Mouse (Mus musculus): ENCODE data around the gene Eif4h. TPM values are rescaled to one million over a fixed set of nuclear protein-coding genes. Genes with fewer than 3 reads are reported as not detected.

The Eif4h gene
- 437 and 474 TPM in 2 replicates for polyA plus RNA-seq (2014; fragmentation: Nextera tagmentation; extraction: Ambion mirVana)

DNA sequence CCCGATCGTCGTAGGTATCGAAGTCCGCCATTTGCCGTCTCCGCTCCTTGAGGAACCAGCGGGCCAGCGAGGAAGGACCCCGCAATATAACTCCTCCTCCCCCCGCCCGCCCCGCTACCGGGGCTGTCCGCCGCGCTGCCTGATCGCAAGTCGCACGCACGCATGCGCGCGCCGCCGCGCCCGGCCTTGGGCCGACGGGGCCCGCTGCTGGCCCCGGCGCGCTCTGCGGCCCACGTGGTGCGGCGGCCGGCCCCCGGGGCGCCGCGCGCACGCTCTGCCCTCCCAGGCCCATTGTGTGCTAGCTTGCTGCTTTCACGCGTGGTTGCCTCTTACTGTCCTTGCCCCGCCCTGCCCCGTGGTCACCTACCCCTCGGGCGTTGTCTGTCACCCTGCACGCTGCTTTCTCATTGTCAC, at the start of gene Eif4h:
TSS of gene Eif4h (minus strand) at position 222 of the 414 bp plus-strand sequence.
- peaks cover 27% of the 10 kb centered on the region for H3K36me3 ChIP-seq (ENCODE audit: control insufficient read depth, insufficient read depth, low read length)
- peak within 1 kb of the TSS; percentile 94 for H3K27ac ChIP-seq (ENCODE audit: low read depth)
- peak within 1 kb of the TSS; percentile 81 for H3K4me2 ChIP-seq (ENCODE audit: low read length)
- no peaks in the 10 kb centered on the region for H3K9me3 ChIP-seq (ENCODE audit: control insufficient read depth, low read length)
- H3K4me3 ChIP-seq (ENCODE audit: low read depth, low read length): peak within 1 kb of the TSS; percentile 97
- peak; percentile 99 for DNase-seq (ENCODE audit: low spot score)
- H3K9ac ChIP-seq (ENCODE audit: low read length): peak within 1 kb of the TSS; percentile 99
- WGBS: under 1% methylated on average over 52 of the region's 52 CpGs
- H3K27me3 ChIP-seq (replicated peaks; ENCODE audit: control insufficient read depth, insufficient read depth, low read length): no peaks in the 10 kb centered on the region
- H3K4me1 ChIP-seq (replicated peaks; ENCODE audit: control insufficient read depth, insufficient read depth, low read length): peaks cover 12% of the 10 kb centered on the region
- peak; percentile 94 for ATAC-seq (replicated peaks; ENCODE audit: low FRiP score, low TSS enrichment, low read depth)

DNA sequence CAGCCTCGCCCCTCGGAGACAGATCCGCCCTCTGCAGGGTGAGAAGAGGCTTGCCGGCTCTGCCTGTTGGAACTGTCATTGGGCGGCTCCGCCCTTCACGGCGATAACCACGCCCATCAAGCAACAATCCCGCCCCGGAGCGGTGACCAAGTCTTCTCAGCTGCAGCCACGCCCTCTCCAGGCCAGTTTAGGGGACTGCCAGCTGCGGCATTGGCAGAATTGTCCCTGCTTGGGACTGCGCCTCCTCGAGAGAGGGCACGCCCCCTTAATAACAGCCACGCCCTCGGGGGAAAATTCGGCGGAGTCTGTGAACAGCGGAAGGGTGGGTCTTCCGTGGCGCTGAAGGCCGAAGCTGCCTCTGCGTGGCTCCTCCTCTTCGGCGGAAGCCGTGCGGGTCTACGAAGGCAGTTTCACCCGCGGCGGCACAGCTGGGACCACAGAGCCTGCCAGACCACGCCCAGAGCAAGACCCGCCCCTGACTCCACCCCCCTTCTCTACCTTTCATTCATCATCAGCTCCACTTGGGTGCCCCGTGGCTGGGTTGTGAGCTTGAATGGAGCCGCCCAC, 49.5 kb upstream of the Eif4h start:
- DNase-seq (ENCODE audit: low spot score): peak; percentile 99
- under 1% methylated on average over 38 of the region's 38 CpGs for WGBS

DNA sequence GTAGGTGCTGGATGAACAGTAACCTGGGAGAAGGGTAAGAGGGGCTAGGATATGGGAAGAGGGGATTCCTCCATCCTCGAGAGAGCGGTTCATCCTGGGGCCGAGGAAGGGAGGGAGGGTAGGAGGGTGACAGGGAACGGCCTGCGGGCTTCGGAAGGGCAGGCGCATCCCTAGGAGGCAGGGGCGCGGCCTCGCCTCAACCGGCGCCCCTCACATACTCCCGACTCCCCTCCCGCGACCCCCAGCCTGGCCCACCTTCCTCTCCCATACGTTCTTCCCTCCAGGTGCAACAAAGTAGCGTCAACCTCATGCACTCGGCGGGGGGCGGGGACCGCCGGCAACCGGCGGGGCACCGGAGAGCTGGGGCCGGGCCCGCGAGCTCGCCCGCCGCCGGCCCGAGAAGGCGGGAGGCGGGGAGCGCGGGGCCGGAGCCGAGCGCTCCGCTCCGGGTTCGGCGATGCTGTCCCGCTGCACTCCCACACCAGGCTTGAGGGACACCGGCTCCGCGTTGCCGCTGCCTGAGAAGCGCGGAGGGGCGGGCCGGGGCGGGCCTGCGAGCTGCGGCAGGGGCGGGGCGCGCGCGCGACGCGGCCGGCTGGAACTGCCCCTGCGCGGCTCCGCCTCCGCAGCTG, 48.9 kb upstream of the Eif4h start, which contains the start of gene Limk1:
TSS of gene Limk1 (minus strand) at position 513 of the 632 bp plus-strand sequence.
- ATAC-seq (replicated peaks; ENCODE audit: low FRiP score, low TSS enrichment, low read depth) (peak; percentile 11), DNase-seq (ENCODE audit: low spot score) (peak; percentile 79)
- Histone ChIP-seq H3K27ac (ENCODE audit: low read depth) (peak within 1 kb of the TSS; percentile 64), H3K27me3 (replicated peaks; ENCODE audit: control insufficient read depth, insufficient read depth, low read length) (no peaks in the 10 kb centered on the region), H3K9ac (ENCODE audit: low read length) (peak within 1 kb of the TSS; percentile 69), H3K4me2 (ENCODE audit: low read length) (peak within 1 kb of the TSS; percentile 66), H3K4me1 (replicated peaks; ENCODE audit: control insufficient read depth, insufficient read depth, low read length) (peaks cover 7% of the 10 kb centered on the region; the same call in 1 of the 2 replicates), H3K4me3 (ENCODE audit: low read depth, low read length) (peak within 1 kb of the TSS; percentile 71), H3K36me3 (ENCODE audit: control insufficient read depth, insufficient read depth, low read length) (0 out of 2 replicates have a peak, but pooled peaks cover 10% of the 10 kb centered on the region), H3K9me3 (ENCODE audit: control insufficient read depth, low read length) (no peaks in the 10 kb centered on the region)
- WGBS: under 1% methylated on average over 43 of the region's 69 CpGs

More for the DNA sequence above, 49.5 kb upstream of the Eif4h start:
- H3K9ac ChIP-seq (ENCODE audit: low read length): peak overlapping the region; percentile 29
- H3K36me3 ChIP-seq (ENCODE audit: control insufficient read depth, insufficient read depth, low read length): 0 out of 2 replicates have a peak, but pooled peaks cover 10% of the 10 kb centered on the region
- H3K4me1 ChIP-seq (replicated peaks; ENCODE audit: control insufficient read depth, insufficient read depth, low read length): peaks cover 7% of the 10 kb centered on the region; the same call in 1 of the 2 replicates
- H3K4me2 ChIP-seq (ENCODE audit: low read length): peak overlapping the region; percentile 66
- ATAC-seq (replicated peaks; ENCODE audit: low FRiP score, low TSS enrichment, low read depth): peak; percentile 96
- H3K4me3 ChIP-seq (ENCODE audit: low read depth, low read length): peak overlapping the region; percentile 71
- peak overlapping the region; percentile 64 for H3K27ac ChIP-seq (ENCODE audit: low read depth)
- no peaks in the 10 kb centered on the region for H3K9me3 ChIP-seq (ENCODE audit: control insufficient read depth, low read length)
- H3K27me3 ChIP-seq (replicated peaks; ENCODE audit: control insufficient read depth, insufficient read depth, low read length): no peaks in the 10 kb centered on the region

DNA sequence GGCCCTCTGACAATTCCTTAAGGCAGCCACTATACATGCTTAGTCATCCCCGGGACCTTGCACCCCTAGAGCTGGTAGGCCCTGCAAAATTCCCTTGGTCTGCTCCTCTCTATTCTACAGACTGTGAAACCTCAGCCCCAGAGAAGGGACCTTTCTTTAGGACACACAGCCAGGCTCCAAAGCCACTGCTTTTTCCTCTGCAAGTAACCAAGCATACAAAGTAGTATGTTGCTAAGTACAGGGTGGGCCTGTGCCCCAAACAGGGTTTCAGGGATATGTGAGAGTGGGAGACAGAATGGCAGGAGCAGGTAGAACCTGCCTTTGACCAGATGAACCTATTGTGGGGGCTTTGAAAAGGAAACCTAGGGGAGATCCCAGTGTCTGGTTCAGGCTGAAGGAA, 47.9 kb upstream of the Eif4h start:
- DNase-seq (ENCODE audit: low spot score) (no peak), ATAC-seq (replicated peaks; ENCODE audit: low FRiP score, low TSS enrichment, low read depth) (no peak)
- 0 out of 2 replicates have a peak, but pooled peaks cover 10% of the 10 kb centered on the region for H3K36me3 ChIP-seq (ENCODE audit: control insufficient read depth, insufficient read depth, low read length)
- no peak overlapping the region for H3K27ac ChIP-seq (ENCODE audit: low read depth)
- 100% methylated on average over 1 of the region's 1 CpGs for whole genome bisulfite sequencing
- H3K9ac ChIP-seq (ENCODE audit: low read length): no peak overlapping the region
- H3K4me2 ChIP-seq (ENCODE audit: low read length): peak overlapping the region; percentile 66
- no peaks in the 10 kb centered on the region for H3K27me3 ChIP-seq (replicated peaks; ENCODE audit: control insufficient read depth, insufficient read depth, low read length)
- no peak overlapping the region for H3K4me3 ChIP-seq (ENCODE audit: low read depth, low read length)
- no peaks in the 10 kb centered on the region for H3K9me3 ChIP-seq (ENCODE audit: control insufficient read depth, low read length)
- peaks cover 7% of the 10 kb centered on the region; the same call in 1 of the 2 replicates for H3K4me1 ChIP-seq (replicated peaks; ENCODE audit: control insufficient read depth, insufficient read depth, low read length)

DNA sequence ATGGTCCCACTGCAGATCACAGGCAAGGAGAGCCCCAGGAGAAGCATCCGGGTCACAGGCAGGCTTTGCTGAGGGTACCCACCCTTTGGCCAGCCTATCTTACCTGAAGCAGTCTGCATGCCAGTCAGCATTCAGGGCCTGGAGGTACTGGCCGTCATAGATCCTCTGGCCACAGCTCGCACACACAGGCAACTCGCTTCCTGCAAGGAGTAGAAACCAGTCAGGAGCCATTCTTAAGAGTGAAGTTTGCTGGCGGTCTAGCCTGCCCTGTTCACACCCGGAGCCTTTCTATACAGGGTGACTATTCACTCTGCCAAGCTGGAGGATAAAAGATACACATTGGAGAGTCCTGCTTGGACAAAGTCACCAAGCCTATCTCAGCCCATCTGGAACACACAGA, 47.3 kb upstream of the Eif4h start:
- H3K4me1 ChIP-seq (replicated peaks; ENCODE audit: control insufficient read depth, insufficient read depth, low read length): peaks cover 7% of the 10 kb centered on the region; the same call in 1 of the 2 replicates
- no peak for ATAC-seq (replicated peaks; ENCODE audit: low FRiP score, low TSS enrichment, low read depth)
- H3K27ac ChIP-seq (ENCODE audit: low read depth): no peak overlapping the region
- H3K9me3 ChIP-seq (ENCODE audit: control insufficient read depth, low read length): no peaks in the 10 kb centered on the region
- 92% methylated on average over 6 of the region's 6 CpGs for WGBS
- H3K4me2 ChIP-seq (ENCODE audit: low read length): no peak overlapping the region
- no peak for DNase-seq (ENCODE audit: low spot score)
- H3K4me3 ChIP-seq (ENCODE audit: low read depth, low read length): no peak overlapping the region
- 0 out of 2 replicates have a peak, but pooled peaks cover 10% of the 10 kb centered on the region for H3K36me3 ChIP-seq (ENCODE audit: control insufficient read depth, insufficient read depth, low read length)
- no peaks in the 10 kb centered on the region for H3K27me3 ChIP-seq (replicated peaks; ENCODE audit: control insufficient read depth, insufficient read depth, low read length)
- H3K9ac ChIP-seq (ENCODE audit: low read length): no peak overlapping the region

DNA sequence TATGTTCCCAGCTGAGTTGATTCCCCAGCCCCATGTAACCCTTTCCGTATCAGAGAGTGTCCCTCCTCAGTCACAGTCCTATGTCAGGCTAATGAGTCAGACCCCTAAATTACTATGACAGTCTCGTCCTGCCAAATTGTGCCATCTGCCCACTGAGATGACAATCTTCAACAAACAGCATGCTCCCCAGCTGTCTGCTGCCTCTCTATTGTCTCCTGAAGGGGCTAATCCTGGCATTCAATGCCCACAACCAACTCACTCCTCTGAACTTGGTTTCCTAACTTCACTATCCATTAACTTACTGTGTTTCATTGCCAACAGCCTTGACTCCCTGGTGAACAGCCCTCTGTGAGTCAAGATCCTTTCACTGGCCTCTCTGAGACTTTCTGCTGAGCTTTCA, 45.1 kb upstream of the Eif4h start:
- Histone ChIP-seq H3K4me1 (replicated peaks; ENCODE audit: control insufficient read depth, insufficient read depth, low read length) (peaks cover 22% of the 10 kb centered on the region), H3K4me3 (ENCODE audit: low read depth, low read length) (no peak overlapping the region), H3K9ac (ENCODE audit: low read length) (no peak overlapping the region), H3K36me3 (ENCODE audit: control insufficient read depth, insufficient read depth, low read length) (0 out of 2 replicates have a peak, but pooled peaks cover 10% of the 10 kb centered on the region), H3K27me3 (replicated peaks; ENCODE audit: control insufficient read depth, insufficient read depth, low read length) (no peaks in the 10 kb centered on the region), H3K27ac (ENCODE audit: low read depth) (no peak overlapping the region), H3K4me2 (ENCODE audit: low read length) (no peak overlapping the region), H3K9me3 (ENCODE audit: control insufficient read depth, low read length) (no peaks in the 10 kb centered on the region)
- ATAC-seq (replicated peaks; ENCODE audit: low FRiP score, low TSS enrichment, low read depth): no peak
- no peak for DNase-seq (ENCODE audit: low spot score)
- 73% methylated on average over 2 of the region's 2 CpGs for WGBS

DNA sequence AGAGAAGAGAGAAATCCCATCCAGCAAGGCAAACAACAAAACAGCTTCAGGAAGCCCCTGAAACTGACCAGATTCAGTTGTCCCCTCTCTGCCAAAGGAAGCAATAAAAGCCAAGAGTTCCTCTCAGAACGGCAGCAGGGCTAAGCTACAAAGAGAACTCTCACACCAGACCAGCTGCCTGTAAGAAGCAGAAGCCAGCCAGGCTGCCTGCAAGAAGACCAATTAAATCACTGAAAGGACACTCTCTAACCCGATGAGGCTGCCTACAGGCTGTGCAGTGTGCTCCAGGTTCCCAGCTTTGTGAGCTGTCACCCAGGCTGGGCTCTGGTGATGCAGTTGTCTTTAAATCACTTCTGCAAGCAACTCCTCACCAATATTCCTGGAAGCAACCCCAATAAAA, 44.5 kb upstream of the Eif4h start:
- DNase-seq (ENCODE audit: low spot score): no peak
- H3K27ac ChIP-seq (ENCODE audit: low read depth): no peak overlapping the region
- H3K4me2 ChIP-seq (ENCODE audit: low read length): no peak overlapping the region
- WGBS: 52% methylated on average over 2 of the region's 2 CpGs
- no peaks in the 10 kb centered on the region for H3K27me3 ChIP-seq (replicated peaks; ENCODE audit: control insufficient read depth, insufficient read depth, low read length)
- H3K4me1 ChIP-seq (replicated peaks; ENCODE audit: control insufficient read depth, insufficient read depth, low read length): peaks cover 22% of the 10 kb centered on the region
- H3K36me3 ChIP-seq (ENCODE audit: control insufficient read depth, insufficient read depth, low read length): 0 out of 2 replicates have a peak, but pooled peaks cover 10% of the 10 kb centered on the region
- no peaks in the 10 kb centered on the region for H3K9me3 ChIP-seq (ENCODE audit: control insufficient read depth, low read length)
- ATAC-seq (replicated peaks; ENCODE audit: low FRiP score, low TSS enrichment, low read depth): no peak
- no peak overlapping the region for H3K4me3 ChIP-seq (ENCODE audit: low read depth, low read length)
- H3K9ac ChIP-seq (ENCODE audit: low read length): no peak overlapping the region

DNA sequence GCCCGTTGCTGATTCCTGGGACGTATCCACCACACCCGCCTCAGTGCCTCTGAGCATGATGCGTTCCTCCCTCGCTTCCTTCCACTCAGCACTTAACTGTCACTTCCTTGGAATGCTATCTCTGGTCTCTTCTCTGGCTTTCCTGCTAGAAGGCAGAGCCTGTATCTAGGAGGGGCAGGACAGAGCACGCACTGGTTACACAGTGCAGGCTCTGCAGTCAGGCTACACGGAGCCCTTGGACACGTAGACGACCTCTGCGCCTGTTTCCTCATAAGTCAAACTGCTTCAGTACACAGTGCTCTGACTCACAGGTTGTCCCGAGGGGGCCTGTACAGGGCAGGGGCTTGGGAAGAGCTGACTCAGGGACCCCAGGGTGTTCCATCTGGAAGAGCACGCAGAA, 40.9 kb upstream of the Eif4h start:
- Histone ChIP-seq H3K9ac (ENCODE audit: low read length) (no peak overlapping the region), H3K4me3 (ENCODE audit: low read depth, low read length) (no peak overlapping the region), H3K27me3 (replicated peaks; ENCODE audit: control insufficient read depth, insufficient read depth, low read length) (no peaks in the 10 kb centered on the region), H3K4me2 (ENCODE audit: low read length) (peak overlapping the region; percentile 12; the same call in 1 of the 2 replicates), H3K36me3 (ENCODE audit: control insufficient read depth, insufficient read depth, low read length) (0 out of 2 replicates have a peak, but pooled peaks cover 1% of the 10 kb centered on the region), H3K9me3 (ENCODE audit: control insufficient read depth, low read length) (no peaks in the 10 kb centered on the region), H3K4me1 (replicated peaks; ENCODE audit: control insufficient read depth, insufficient read depth, low read length) (peaks cover 39% of the 10 kb centered on the region), H3K27ac (ENCODE audit: low read depth) (0 out of 2 replicates have a peak overlapping the region, but pooled peaks have one; percentile 9)
- 36% methylated on average over 12 of the region's 12 CpGs for WGBS
- no peak; the same call in 1 of the 2 replicates for ATAC-seq (replicated peaks; ENCODE audit: low FRiP score, low TSS enrichment, low read depth)
- DNase-seq (ENCODE audit: low spot score): no peak
